Mouse (Mus musculus) megakaryocyte, embryonic 14.5 days (primary cell): ENCODE measurements around the gene Mdh2. TPM values are rescaled to one million over a fixed set of nuclear protein-coding genes. Genes with fewer than 3 reads are reported as not detected.

Experiments
- H3K27me3 ChIP-seq: replicated peaks from 2 replicates; pipeline ENCODE3; 2012; ENCODE audit warnings: inconsistent platforms
- H3K36me3 ChIP-seq: replicated peaks from 2 replicates; pipeline ENCODE3; 2012; ENCODE audit warnings: low read length, inconsistent platforms, mixed read lengths
- H3K4me1 ChIP-seq: 2 replicates; pipeline ENCODE4 v1.6.1; 2012; ENCODE audit warnings: inconsistent platforms
- H3K4me3 ChIP-seq: replicated peaks from 2 replicates; pipeline ENCODE3; 2012; ENCODE audit warnings: moderate library complexity, mild to moderate bottlenecking, inconsistent platforms
- H3K9me3 ChIP-seq: 2 replicates; pipeline ENCODE4 v1.6.1; 2012; ENCODE audit warnings: inconsistent platforms
- FLI1 ChIP-seq: IDR thresholded peaks from 2 replicates; pipeline ENCODE4 v1.6.1; 2012; ENCODE audit warnings: low read length, inconsistent platforms, mixed read lengths
- GATA1 ChIP-seq: IDR thresholded peaks from 3 replicates; pipeline ENCODE4 v1.6.1; 2012; ENCODE audit warnings: mixed read lengths, low read length, inconsistent platforms, borderline replicate concordance
- polyA plus RNA-seq: library from polyadenylated mRNA; stranded (reverse); fragments of >175 nt; gene quantifications from 2 replicates; pipeline ENCODE4 v1.2.3, GENCODE M21; 2012; ENCODE audit warnings: low replicate concordance; ENCODE audit not compliant: insufficient read depth

Gene Mdh2
- polyA plus RNA-seq, 1 experiment, result 408 TPM

DNA sequence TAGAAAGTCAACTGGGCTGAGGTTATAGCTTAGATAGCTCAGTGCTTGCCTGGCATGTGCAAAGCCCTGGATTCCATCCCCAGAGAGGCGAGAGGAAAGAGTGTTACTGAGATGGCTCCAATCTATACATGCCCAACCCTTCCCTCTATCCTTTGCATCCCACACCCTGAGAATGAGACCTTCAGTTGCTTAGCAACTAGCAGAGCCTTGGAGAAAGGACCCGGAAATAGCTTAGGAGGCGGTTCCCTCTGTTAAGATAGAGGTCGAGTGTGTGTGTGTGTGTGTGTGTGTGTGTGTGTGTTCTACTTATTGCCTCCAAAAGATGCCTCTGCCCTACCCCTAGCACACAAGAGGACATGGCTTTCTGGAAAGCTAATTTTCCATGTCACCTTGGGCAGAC lies 54.4 kb downstream of the Mdh2 start:
- Histone ChIP-seq H3K4me3 (no peak overlapping the region), H3K36me3 (no peaks in the 10 kb centered on the region), H3K4me1 (peaks cover 19% of the 10 kb centered on the region), H3K27me3 (peaks cover 47% of the 10 kb centered on the region), H3K9me3 (no peaks in the 10 kb centered on the region)
- TF ChIP-seq GATA1, result no peak
- no peak for TF ChIP-seq FLI1

GRCm38 (mm10) chr5:135834769-135835491 lies 56.6 kb downstream of the Mdh2 start:
- no peaks in the 10 kb centered on the region for H3K9me3 ChIP-seq
- no peaks in the 10 kb centered on the region for H3K36me3 ChIP-seq
- H3K4me1 ChIP-seq, result peaks cover 19% of the 10 kb centered on the region
- H3K4me3 ChIP-seq, result peak overlapping the region; percentile 92
- TF ChIP-seq GATA1 (no peak), FLI1 (no peak)
- H3K27me3 ChIP-seq, result peaks cover 48% of the 10 kb centered on the region

GRCm38 (mm10) chr5:135835492-135835858 lies 57.2 kb downstream of the Mdh2 start:
- H3K27me3 ChIP-seq, result peaks cover 52% of the 10 kb centered on the region

DNA sequence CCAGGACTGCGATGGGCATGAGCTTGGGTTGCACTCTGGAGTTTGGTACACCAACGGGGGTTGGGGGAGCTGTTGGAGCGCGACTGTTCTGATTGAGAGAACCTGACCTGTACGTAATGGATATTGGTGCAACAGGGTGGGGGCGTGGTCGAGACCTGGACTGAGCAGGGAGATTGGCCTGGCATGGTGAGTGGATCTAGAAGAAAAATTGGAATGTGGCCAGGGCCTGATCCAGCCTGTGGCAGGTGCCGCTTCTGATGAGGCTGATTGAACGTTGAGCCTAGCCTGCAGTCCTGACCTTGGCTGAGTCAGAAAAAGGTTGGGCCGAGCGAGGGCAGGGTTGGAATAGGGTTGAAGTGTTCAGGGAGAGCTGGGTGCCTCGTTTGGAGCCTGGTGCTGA lies 57.7 kb downstream of the Mdh2 start:
- H3K27me3 ChIP-seq, result peaks cover 49% of the 10 kb centered on the region
- H3K36me3 ChIP-seq, result no peaks in the 10 kb centered on the region
- peak overlapping the region; percentile 5 for H3K4me3 ChIP-seq
- H3K9me3 ChIP-seq, result no peaks in the 10 kb centered on the region
- peaks cover 19% of the 10 kb centered on the region for H3K4me1 ChIP-seq
- TF ChIP-seq FLI1 (no peak), GATA1 (no peak)

More at GRCm38 (mm10) chr5:135835492-135835858, 57.2 kb downstream of the Mdh2 start:
- Histone ChIP-seq H3K36me3 (no peaks in the 10 kb centered on the region), H3K4me1 (peaks cover 19% of the 10 kb centered on the region), H3K4me3 (peak overlapping the region; percentile 92), H3K9me3 (no peaks in the 10 kb centered on the region)
- TF ChIP-seq GATA1, result no peak
- TF ChIP-seq FLI1, result no peak

Other genes with a start within 250 kb of the Mdh2 start
- gene Hip1, start 233.4 kb upstream of the Mdh2 start, polyA plus RNA-seq, result 0.51 TPM in 1 of 2 replicates, not detected in the other
- gene Ccl26, start 214.9 kb upstream of the Mdh2 start, polyA plus RNA-seq, result not detected in 2 replicates
- gene Ccl24, start 205.4 kb upstream of the Mdh2 start, polyA plus RNA-seq, result not detected in 2 replicates
- gene Rhbdd2, start 145.9 kb upstream of the Mdh2 start, polyA plus RNA-seq, result 12.9 and 48.0 TPM in 2 replicates
- gene Por, start 108.4 kb upstream of the Mdh2 start, polyA plus RNA-seq, result 112 and 330 TPM in 2 replicates
- gene Tmem120a, start 34.0 kb upstream of the Mdh2 start, polyA plus RNA-seq, result 13.5 and 55.6 TPM in 2 replicates
- not detected in 2 replicates for gene Styxl1, start 95 bp upstream of the Mdh2 start, polyA plus RNA-seq
- gene Srrm3, start 28.4 kb downstream of the Mdh2 start, polyA plus RNA-seq, result 0.13 and 1.9 TPM in 2 replicates
- gene Hspb1, start 109.4 kb downstream of the Mdh2 start, polyA plus RNA-seq, result 0.79 TPM in 1 of 2 replicates, not detected in the other
- gene Ywhag, start 156.1 kb downstream of the Mdh2 start, polyA plus RNA-seq, result 121 and 148 TPM in 2 replicates
- gene Ssc4d, start 196.1 kb downstream of the Mdh2 start, polyA plus RNA-seq, result 5.0 and 13.7 TPM in 2 replicates
- gene Zp3, start 201.6 kb downstream of the Mdh2 start, polyA plus RNA-seq, result not detected in 2 replicates
- 23.7 and 30.1 TPM in 2 replicates for gene Dtx2, start 216.3 kb downstream of the Mdh2 start, polyA plus RNA-seq